Mouse (Mus musculus) cerebellum, postnatal 25 days (tissue): ENCODE measurements around the gene Ska2.

ENCODE experiments used
- DNase-seq, 2 experiments: peaks; one replicate each; pipeline ENCODE4 v3.0.0; 2021; ENCODE audit warnings: mixed read lengths in 2 of 2

The Ska2 gene

GRCm38 (mm10) chr11:87173625-87174024 lies 64.6 kb downstream of the Ska2 start:
- DNase-seq, result no peak
